Mouse (Mus musculus): Measurements from ENCODE around the gene Mfsd13b.

- TF ChIP-seq CTCF (IDR thresholded peaks at IDR 0.05; ENCODE audit: low read depth, low read length), result no peak
- TF ChIP-seq POLR2A (IDR thresholded peaks at IDR 0.05; ENCODE audit: insufficient read depth, low read length), result no peak
Observed at GRCm38 (mm10) chr7:121014486-121014885, 32.2 kb downstream of the Mfsd13b start.
